Mouse (Mus musculus) stomach, postnatal 0 days (tissue): ENCODE results near the gene Gm614. TPM values are rescaled to one million over a fixed set of nuclear protein-coding genes. Genes with fewer than 3 reads are reported as not detected.

ENCODE experiments used
- ATAC-seq: fragments of 200-750 bp; cut with Nextera tagmentation; 2 replicates; pipeline ENCODE4 v1.8.0; 2017; ENCODE audit not compliant: low FRiP score, low TSS enrichment
- DNase-seq: peaks from one replicate; pipeline ENCODE4 v3.0.0-alpha.2; 2016; ENCODE audit warnings: low spot score
- H3K27ac ChIP-seq: fragments of 300-500 bp; sonication (generic); replicated peaks from 2 replicates; pipeline ENCODE4 v1.5.1; 2014; ENCODE audit warnings: mild to moderate bottlenecking, control low read depth
- H3K27me3 ChIP-seq: fragments of 300-500 bp; sonication (generic); 2 replicates; pipeline ENCODE4 v1.6.1; 2014; ENCODE audit warnings: low read length; ENCODE audit not compliant: control insufficient read depth, insufficient read depth
- H3K36me3 ChIP-seq: fragments of 300-500 bp; sonication (generic); 2 replicates; pipeline ENCODE4 v1.6.1; 2014; ENCODE audit warnings: low read length, mixed read lengths; ENCODE audit not compliant: control insufficient read depth, insufficient read depth
- H3K4me1 ChIP-seq: fragments of 300-500 bp; sonication (generic); replicated peaks from 2 replicates; pipeline ENCODE4 v1.6.1; 2014; ENCODE audit warnings: antibody characterized with exemption; ENCODE audit not compliant: control insufficient read depth, insufficient read depth
- H3K4me2 ChIP-seq: fragments of 300-500 bp; sonication (generic); replicated peaks from 2 replicates; pipeline ENCODE4 v1.6.1; 2014; ENCODE audit warnings: low read depth, mild to moderate bottlenecking, control low read depth, moderate library complexity
- H3K4me3 ChIP-seq: fragments of 300-500 bp; sonication (generic); 2 replicates; pipeline ENCODE4 v1.5.1; 2014; ENCODE audit warnings: low read depth, low read length, control low read depth
- H3K9ac ChIP-seq: fragments of 300-500 bp; sonication (generic); 2 replicates; pipeline ENCODE4 v1.6.1; 2014; ENCODE audit warnings: mild to moderate bottlenecking, low read length, control low read depth, mixed read lengths
- H3K9me3 ChIP-seq: fragments of 300-500 bp; sonication (generic); 2 replicates; pipeline ENCODE4 v1.6.1; 2016; ENCODE audit warnings: low read length; ENCODE audit not compliant: control insufficient read depth
- CTCF ChIP-seq: IDR thresholded peaks from 2 replicates; pipeline ENCODE4 v1.5.1; 2016; ENCODE audit warnings: antibody characterized with exemption, low read depth, mild to moderate bottlenecking, moderate library complexity
- EP300 ChIP-seq: optimal IDR thresholded peaks from 2 replicates; pipeline ENCODE3; 2016; ENCODE audit warnings: antibody characterized with exemption
- WGBS: fragments of 180-500 bp; shearing (Covaris S2); extraction: QIAGEN DNeasy Blood & Tissue Kit; methylation state at CpG from one replicate; pipeline ENCODE4 v1.1.7; 2014; 5-methylcytosine and 5-hydroxymethylcytosine counted together
- polyA plus RNA-seq: library from polyadenylated mRNA; unstranded; fragments of >200 nt; fragmentation: Nextera tagmentation; extraction: Ambion mirVana; gene quantifications from 2 replicates; pipeline ENCODE4 v1.2.1, GENCODE M21; 2015

The Gm614 gene
- polyA plus RNA-seq, 1 experiment from 2014 or later, result not detected

- Histone ChIP-seq H3K9ac (peak overlapping the region; percentile 27; the same call in 1 of the 2 replicates), H3K27ac (no peak overlapping the region), H3K4me1 (no peaks in the 10 kb centered on the region), H3K27me3 (no peaks in the 10 kb centered on the region), H3K4me3 (peak overlapping the region; percentile 27), H3K36me3 (no peaks in the 10 kb centered on the region), H3K4me2 (peak overlapping the region; percentile 54), H3K9me3 (no peaks in the 10 kb centered on the region)
- ATAC-seq (peak; percentile 13; the same call in 1 of the 2 replicates), DNase-seq (no peak)
- WGBS, result 18% methylated on average over 11 of the region's 13 CpGs
- TF ChIP-seq CTCF (no peak), EP300 (no peak)
These were observed 36.0 kb upstream of the Gm614 start for GRCm38 (mm10) chrX:101299473-101300426.

GRCm38 (mm10) chrX:101299055-101299454, 35.3 kb upstream of the Gm614 start, which contains the start of gene Nlgn3:
Gene Nlgn3 (plus strand): TSS chrX:101299168.
- H3K4me2 ChIP-seq, result peak within 1 kb of the TSS; percentile 54
- peak within 1 kb of the TSS; percentile 27 for H3K4me3 ChIP-seq
- no peaks in the 10 kb centered on the region for H3K4me1 ChIP-seq
- no peaks in the 10 kb centered on the region for H3K36me3 ChIP-seq
- no peak for TF ChIP-seq EP300
- no peak for TF ChIP-seq CTCF
- 12% methylated on average over 11 of the region's 24 CpGs for WGBS
- H3K27ac ChIP-seq, result no peak within 1 kb of the TSS
- DNase-seq, result peak; percentile 30
- H3K9me3 ChIP-seq, result no peaks in the 10 kb centered on the region
- no peaks in the 10 kb centered on the region for H3K27me3 ChIP-seq
- 0 out of 2 replicates have a peak, but pooled peaks have one; percentile 22 for ATAC-seq
- H3K9ac ChIP-seq, result peak within 1 kb of the TSS; percentile 27

- WGBS, result 86% methylated on average over 10 of the region's 10 CpGs
- Histone ChIP-seq H3K36me3 (peaks cover 3% of the 10 kb centered on the region; the same call in 1 of the 2 replicates), H3K9ac (no peak overlapping the region), H3K27ac (no peak overlapping the region), H3K4me3 (no peak overlapping the region), H3K4me2 (no peak overlapping the region), H3K9me3 (no peaks in the 10 kb centered on the region), H3K4me1 (no peaks in the 10 kb centered on the region), H3K27me3 (no peaks in the 10 kb centered on the region)
- ATAC-seq (no peak), DNase-seq (no peak)
- no peak for TF ChIP-seq EP300
- no peak for TF ChIP-seq CTCF
These were observed 26.3 kb upstream of the Gm614 start for GRCm38 (mm10) chrX:101290111-101290510.

GRCm38 (mm10) chrX:101289037-101289436, 25.2 kb upstream of the Gm614 start:
- Histone ChIP-seq H3K27ac (no peak overlapping the region), H3K4me2 (no peak overlapping the region), H3K4me3 (no peak overlapping the region), H3K4me1 (no peaks in the 10 kb centered on the region), H3K36me3 (peaks cover 3% of the 10 kb centered on the region; the same call in 1 of the 2 replicates), H3K9me3 (no peaks in the 10 kb centered on the region), H3K27me3 (no peaks in the 10 kb centered on the region), H3K9ac (no peak overlapping the region)
- TF ChIP-seq CTCF (no peak), EP300 (no peak)
- DNase-seq (no peak), ATAC-seq (no peak)
- WGBS, result 93% methylated on average over 7 of the region's 7 CpGs

- DNase-seq (no peak), ATAC-seq (no peak)
- Histone ChIP-seq H3K36me3 (peaks cover 3% of the 10 kb centered on the region; the same call in 1 of the 2 replicates), H3K9me3 (no peaks in the 10 kb centered on the region), H3K9ac (no peak overlapping the region), H3K27ac (no peak overlapping the region), H3K4me2 (no peak overlapping the region), H3K4me1 (no peaks in the 10 kb centered on the region), H3K4me3 (no peak overlapping the region), H3K27me3 (no peaks in the 10 kb centered on the region)
- TF ChIP-seq CTCF, result no peak
- TF ChIP-seq EP300, result no peak
- 94% methylated on average over 6 of the region's 6 CpGs for WGBS
These were observed 24.6 kb upstream of the Gm614 start for GRCm38 (mm10) chrX:101288432-101288831.

GRCm38 (mm10) chrX:101287543-101287942, 23.8 kb upstream of the Gm614 start:
- Histone ChIP-seq H3K27me3 (no peaks in the 10 kb centered on the region), H3K27ac (no peak overlapping the region), H3K4me3 (no peak overlapping the region), H3K9ac (no peak overlapping the region), H3K4me1 (no peaks in the 10 kb centered on the region), H3K36me3 (peaks cover 3% of the 10 kb centered on the region; the same call in 1 of the 2 replicates), H3K9me3 (no peaks in the 10 kb centered on the region), H3K4me2 (no peak overlapping the region)
- ATAC-seq (no peak), DNase-seq (no peak)
- TF ChIP-seq EP300 (no peak), CTCF (no peak)
- 96% methylated on average over 3 of the region's 3 CpGs for WGBS
